Mouse (Mus musculus) liver, embryonic 12.5 days (tissue): ENCODE data around the gene Cd3e. TPM values are rescaled to one million over a fixed set of nuclear protein-coding genes. Genes with fewer than 3 reads are reported as not detected.
"Not testable (repeated sequence)": the region's sequence is repeated elsewhere in the genome, so short reads cannot be mapped to it uniquely, and the experiment has no call there.

ENCODE experiments used
- ATAC-seq: fragments of 200-750 bp; cut with Nextera tagmentation; 2 replicates; pipeline ENCODE4 v1.8.0; 2017; ENCODE audit warnings: moderate number of reproducible peaks, mild to moderate bottlenecking, moderate library complexity
- H3K27ac ChIP-seq: fragments of 300-500 bp; sonication (generic); 2 replicates; pipeline ENCODE4 v1.5.1; 2016; ENCODE audit warnings: mild to moderate bottlenecking
- H3K27me3 ChIP-seq: fragments of 300-500 bp; sonication (generic); replicated peaks from 2 replicates; pipeline ENCODE4 v1.6.1; 2016; ENCODE audit warnings: mild to moderate bottlenecking, moderate library complexity
- H3K36me3 ChIP-seq: fragments of 300-500 bp; sonication (generic); 2 replicates; pipeline ENCODE4 v1.6.1; 2016; ENCODE audit warnings: mild to moderate bottlenecking, moderate library complexity
- H3K4me1 ChIP-seq: fragments of 300-500 bp; sonication (generic); 2 replicates; pipeline ENCODE4 v1.6.1; 2016
- H3K4me2 ChIP-seq: fragments of 300-500 bp; sonication (generic); 2 replicates; pipeline ENCODE4 v1.6.1; 2016; ENCODE audit warnings: mild to moderate bottlenecking, moderate library complexity
- H3K4me3 ChIP-seq: fragments of 300-500 bp; sonication (generic); 2 replicates; pipeline ENCODE4 v1.5.1; 2016; ENCODE audit warnings: mild to moderate bottlenecking, moderate library complexity
- H3K9ac ChIP-seq: fragments of 300-500 bp; sonication (generic); 2 replicates; pipeline ENCODE4 v1.6.1; 2016; ENCODE audit warnings: mild to moderate bottlenecking, moderate library complexity
- H3K9me3 ChIP-seq: fragments of 300-500 bp; sonication (generic); replicated peaks from 2 replicates; pipeline ENCODE4 v1.6.1; 2016; ENCODE audit warnings: mild to moderate bottlenecking, moderate library complexity
- WGBS: fragments of 180-500 bp; shearing (Covaris S2); methylation state at CpG from one replicate; pipeline ENCODE4 v1.1.7; 2016; ENCODE audit not compliant: insufficient replicate concordance; 5-methylcytosine and 5-hydroxymethylcytosine counted together
- polyA plus RNA-seq: library from polyadenylated mRNA; unstranded; fragments of >200 nt; fragmentation: Nextera tagmentation; extraction: Ambion mirVana; gene quantifications from 2 replicates; pipeline ENCODE4 v1.2.1, GENCODE M21; 2016

Gene Cd3e
- polyA plus RNA-seq, 1 experiment from 2014 or later, result not detected

DNA sequence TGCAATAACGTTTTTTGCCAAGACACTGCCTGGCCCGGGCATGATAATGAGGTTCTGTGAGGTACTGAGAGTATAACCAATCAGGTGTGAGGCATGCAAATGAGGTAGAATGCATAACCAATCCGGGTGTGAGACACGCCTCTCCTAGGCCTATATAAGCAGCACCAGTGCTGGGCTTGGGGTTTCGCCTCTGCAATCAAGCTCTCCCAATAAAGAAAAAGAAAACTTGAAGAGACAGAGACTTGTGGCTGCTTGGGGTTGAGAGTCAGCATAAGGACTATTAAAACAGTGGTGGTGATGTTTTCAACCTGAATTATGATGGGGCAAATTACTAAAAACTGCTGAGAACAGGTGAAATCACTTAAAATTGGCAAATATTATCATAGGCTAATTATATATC, 41.7 kb downstream of the Cd3e start:
- ATAC-seq, H3K4me3 ChIP-seq, H3K27ac ChIP-seq, H3K9ac ChIP-seq, H3K4me2 ChIP-seq, H3K9me3 ChIP-seq, H3K36me3 ChIP-seq: not testable (repeated sequence)
- Histone ChIP-seq H3K4me1 (peaks cover 20% of the 10 kb centered on the region), H3K27me3 (peaks cover 20% of the 10 kb centered on the region)
- 70% methylated on average over 5 of the region's 5 CpGs for WGBS

- Histone ChIP-seq H3K9me3 (no peaks in the 10 kb centered on the region), H3K4me3 (no peak overlapping the region), H3K36me3 (peaks cover 17% of the 10 kb centered on the region), H3K4me1 (peaks cover 20% of the 10 kb centered on the region), H3K27ac (no peak overlapping the region), H3K27me3 (peaks cover 15% of the 10 kb centered on the region), H3K4me2 (no peak overlapping the region), H3K9ac (no peak overlapping the region)
- WGBS, result 13% methylated on average over 3 of the region's 3 CpGs
- ATAC-seq, result 0 out of 2 replicates have a peak, but pooled peaks have one; percentile 25
Measured at GRCm38 (mm10) chr9:44966815-44967242, 42.6 kb downstream of the Cd3e start.

- WGBS, result 12% methylated on average over 10 of the region's 10 CpGs
- peaks cover 20% of the 10 kb centered on the region for H3K4me1 ChIP-seq
- H3K9me3 ChIP-seq, result no peaks in the 10 kb centered on the region
- peak; percentile 37 for ATAC-seq
- H3K4me2 ChIP-seq, result peak overlapping the region; percentile 91
- peaks cover 9% of the 10 kb centered on the region for H3K27me3 ChIP-seq
- H3K27ac ChIP-seq, result peak overlapping the region; percentile 84
- H3K4me3 ChIP-seq, result peak overlapping the region; percentile 96
- H3K36me3 ChIP-seq, result peaks cover 26% of the 10 kb centered on the region
- peak overlapping the region; percentile 61 for H3K9ac ChIP-seq
Measured at GRCm38 (mm10) chr9:44965833-44966466, 43.5 kb downstream of the Cd3e start.

DNA sequence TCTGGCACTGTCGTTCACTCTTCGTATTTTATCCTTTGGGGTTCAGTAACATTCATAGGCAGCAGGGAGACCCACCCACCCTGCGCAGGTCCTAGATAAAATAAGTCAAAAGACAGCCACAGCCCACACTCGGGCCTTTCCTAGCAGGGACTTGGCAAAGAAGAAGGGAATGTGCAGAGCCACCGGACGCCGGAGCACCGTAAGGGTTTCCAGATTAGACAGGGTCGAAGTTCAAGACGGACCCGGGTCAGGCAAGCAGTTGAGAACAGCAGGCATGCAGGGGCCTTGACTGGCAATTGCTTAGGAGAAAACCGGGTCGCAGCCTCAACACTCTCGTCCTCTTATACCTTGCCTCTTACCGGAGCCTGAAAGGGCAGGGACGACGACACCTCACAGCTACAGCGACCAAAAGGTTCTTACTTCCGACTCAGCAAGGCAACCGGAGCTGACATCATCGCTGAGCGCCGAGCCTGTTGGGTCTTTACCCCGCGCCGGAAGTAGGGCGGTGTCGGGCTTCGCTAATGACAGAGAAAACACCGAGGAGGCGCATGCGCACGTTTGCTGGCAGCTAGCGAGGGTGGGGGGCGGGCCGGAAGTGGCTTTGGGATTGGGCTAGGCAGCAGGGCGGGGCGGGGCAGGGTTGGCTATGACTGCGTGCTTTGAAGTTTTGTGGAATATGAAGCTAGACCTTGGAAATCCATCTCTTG, 44.1 kb downstream of the Cd3e start, which contains the start of gene Ube4a:
Gene Ube4a, minus strand, starts transcription at position 475 of the 707 bp plus-strand sequence.
- peak within 1 kb of the TSS; percentile 96 for H3K4me3 ChIP-seq
- ATAC-seq, result peak; percentile 93
- peak within 1 kb of the TSS; percentile 84 for H3K27ac ChIP-seq
- under 1% methylated on average over 39 of the region's 39 CpGs for WGBS
- peak within 1 kb of the TSS; percentile 87 for H3K9ac ChIP-seq
- peaks cover 32% of the 10 kb centered on the region for H3K36me3 ChIP-seq
- peaks cover 4% of the 10 kb centered on the region for H3K27me3 ChIP-seq
- no peaks in the 10 kb centered on the region for H3K9me3 ChIP-seq
- H3K4me1 ChIP-seq, result peaks cover 20% of the 10 kb centered on the region
- H3K4me2 ChIP-seq, result peak within 1 kb of the TSS; percentile 91

DNA sequence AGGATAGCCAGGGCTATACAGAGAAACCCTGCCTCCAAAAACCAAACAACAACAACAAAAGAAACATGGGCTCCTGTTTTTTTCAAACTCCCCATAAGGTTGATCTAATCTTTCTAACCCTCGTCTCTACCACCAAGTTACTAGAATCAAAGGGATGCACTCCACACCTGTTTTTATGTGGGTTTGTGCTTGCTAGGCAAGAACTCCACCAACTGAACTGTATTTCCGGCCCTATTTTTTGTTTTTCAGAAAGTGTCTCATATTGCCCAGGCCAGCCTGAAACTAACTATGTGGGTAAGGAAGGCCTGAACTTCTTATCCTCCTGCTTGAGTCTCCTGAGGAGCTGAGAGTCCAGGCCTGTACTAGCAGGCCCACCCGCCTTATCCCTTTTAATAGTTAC, 55.0 kb downstream of the Cd3e start:
- Histone ChIP-seq H3K9ac (no peak overlapping the region), H3K9me3 (no peaks in the 10 kb centered on the region), H3K4me3 (no peak overlapping the region), H3K36me3 (peaks cover 90% of the 10 kb centered on the region), H3K27ac (no peak overlapping the region), H3K27me3 (no peaks in the 10 kb centered on the region), H3K4me1 (0 out of 2 replicates have a peak, but pooled peaks cover 4% of the 10 kb centered on the region), H3K4me2 (no peak overlapping the region)
- WGBS, result 78% methylated on average over 3 of the region's 3 CpGs
- ATAC-seq, result no peak

Other genes starting within 250 kb of the Cd3e start
- gene Arcn1, start 241.8 kb downstream of the Cd3e start, polyA plus RNA-seq, result 127 TPM in 2 replicates
- gene Ift46, start 241.7 kb downstream of the Cd3e start, polyA plus RNA-seq, result 24.3 and 24.7 TPM in 2 replicates
- 0.81 and 1.6 TPM in 2 replicates for gene Tmem25, start 210.3 kb downstream of the Cd3e start, polyA plus RNA-seq
- gene Ttc36, start 206.6 kb downstream of the Cd3e start, polyA plus RNA-seq, result 11.6 and 12.3 TPM in 2 replicates
- gene Kmt2a, start 128.3 kb downstream of the Cd3e start, polyA plus RNA-seq, result 7.3 and 8.4 TPM in 2 replicates
- 523 and 553 TPM in 2 replicates for gene Atp5l, start 88.9 kb downstream of the Cd3e start, polyA plus RNA-seq
- 14.8 and 15.1 TPM in 2 replicates for gene Ube4a, start 44.0 kb downstream of the Cd3e start, polyA plus RNA-seq
- not detected in 2 replicates for gene Cd3g, start 29.2 kb downstream of the Cd3e start, polyA plus RNA-seq
- gene Cd3d, start 27.8 kb downstream of the Cd3e start, polyA plus RNA-seq, result not detected in 2 replicates
- 3.9 and 4.9 TPM in 2 replicates for gene Mpzl2, start 30.2 kb upstream of the Cd3e start, polyA plus RNA-seq
- 0.63 and 1.1 TPM in 2 replicates for gene Mpzl3, start 45.6 kb upstream of the Cd3e start, polyA plus RNA-seq
- 0.12 TPM in 1 of 2 replicates, not detected in the other for gene Jaml, start 69.6 kb upstream of the Cd3e start, polyA plus RNA-seq
- 0.70 and 0.90 TPM in 2 replicates for gene Scn2b, start 108.2 kb upstream of the Cd3e start, polyA plus RNA-seq
- 0.25 and 0.33 TPM in 2 replicates for gene Scn4b, start 128.8 kb upstream of the Cd3e start, polyA plus RNA-seq
- gene BC049352, start 172.4 kb upstream of the Cd3e start, polyA plus RNA-seq, result 0.10 TPM in 1 of 2 replicates, not detected in the other
- not detected in 2 replicates for gene Tmprss4, start 194.5 kb upstream of the Cd3e start, polyA plus RNA-seq